Mouse (Mus musculus): ENCODE measurements around the gene Ldb3.

DNA sequence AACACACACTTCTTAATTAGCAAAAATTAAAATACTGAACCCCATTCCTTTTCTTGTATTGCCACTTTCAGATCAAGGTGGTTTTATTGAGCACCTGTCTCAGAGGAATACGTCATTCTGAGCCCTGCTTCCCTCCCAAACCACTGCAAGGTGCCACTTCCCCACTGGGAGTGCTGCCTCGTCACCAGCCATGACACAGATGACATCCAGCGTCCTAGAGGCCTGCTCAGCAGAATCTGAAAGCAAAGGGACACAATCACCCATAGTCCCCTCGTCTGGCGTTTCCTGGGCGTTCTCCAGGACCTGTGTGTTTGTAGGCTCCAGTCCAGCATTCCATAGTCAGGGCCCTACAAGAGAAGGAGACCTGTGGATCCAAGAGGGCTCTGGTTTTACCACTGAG, 74.4 kb downstream of the Ldb3 start:
- TF ChIP-seq CTCF (IDR thresholded peaks at IDR 0.05; ENCODE audit: extremely low read depth, insufficient read length, insufficient replicate concordance, low read depth, low read length), result peak; percentile 20; the same call in 1 of the 2 replicates
- no peak for TF ChIP-seq POLR2A (IDR thresholded peaks at IDR 0.05; ENCODE audit: low read depth, low read length)

Measured in small intestine, adult 2 months (tissue).